Mouse (Mus musculus) midbrain, embryonic 15.5 days (tissue): ENCODE measurements at regions not wholly inside any gene's neighbourhood (a gene's known extent, or its start where the extent isn't known, plus 50 kb on each side); places are given as distances from the start of the nearest gene placed in this dataset.

Source experiments
- ATAC-seq: fragments of 200-750 bp; cut with Nextera tagmentation; replicated peaks from 2 replicates; pipeline ENCODE4 v1.8.0; 2017; ENCODE audit warnings: moderate TSS enrichment
- H3K27ac ChIP-seq: fragments of 300-500 bp; sonication (generic); 2 replicates; pipeline ENCODE4 v1.5.1; 2015; ENCODE audit warnings: mild to moderate bottlenecking, inconsistent platforms
- H3K27me3 ChIP-seq: fragments of 300-500 bp; sonication (generic); replicated peaks from 2 replicates; pipeline ENCODE4 v1.6.1; 2015; ENCODE audit warnings: inconsistent platforms
- H3K36me3 ChIP-seq: fragments of 300-500 bp; sonication (generic); replicated peaks from 2 replicates; pipeline ENCODE4 v1.6.1; 2015; ENCODE audit warnings: inconsistent platforms
- H3K4me1 ChIP-seq: fragments of 300-500 bp; sonication (generic); 2 replicates; pipeline ENCODE4 v1.6.1; 2015; ENCODE audit warnings: inconsistent platforms
- H3K4me2 ChIP-seq: fragments of 300-500 bp; sonication (generic); 2 replicates; pipeline ENCODE4 v1.6.1; 2015; ENCODE audit warnings: inconsistent platforms, mild to moderate bottlenecking, moderate library complexity
- H3K4me3 ChIP-seq: fragments of 300-500 bp; sonication (generic); 2 replicates; pipeline ENCODE4 v1.5.1; 2015; ENCODE audit warnings: mild to moderate bottlenecking, inconsistent platforms
- H3K9ac ChIP-seq: fragments of 300-500 bp; sonication (generic); 2 replicates; pipeline ENCODE4 v1.6.1; 2015; ENCODE audit warnings: mild to moderate bottlenecking, inconsistent platforms
- H3K9me3 ChIP-seq: fragments of 300-500 bp; sonication (generic); 2 replicates; pipeline ENCODE4 v1.6.1; 2016; ENCODE audit warnings: inconsistent platforms
- WGBS: fragments of 180-500 bp; shearing (Covaris S2); methylation state at CpG from one replicate; pipeline ENCODE4 v1.1.7; 2015; ENCODE audit warnings: mixed read lengths; 5-methylcytosine and 5-hydroxymethylcytosine counted together

GRCm38 (mm10) chr2:72813282-72813974 lies 166.8 kb downstream of the Sp3 start:
- H3K4me2 ChIP-seq, result no peak overlapping the region
- H3K9ac ChIP-seq, result no peak overlapping the region
- H3K9me3 ChIP-seq, result no peaks in the 10 kb centered on the region
- no peaks in the 10 kb centered on the region for H3K36me3 ChIP-seq
- H3K27ac ChIP-seq, result no peak overlapping the region
- WGBS, result 54% methylated on average over 14 of the region's 14 CpGs
- ATAC-seq, result no peak
- no peaks in the 10 kb centered on the region for H3K27me3 ChIP-seq
- H3K4me1 ChIP-seq, result peaks cover 12% of the 10 kb centered on the region
- no peak overlapping the region for H3K4me3 ChIP-seq

- Histone ChIP-seq H3K36me3 (no peaks in the 10 kb centered on the region), H3K4me2 (no peak overlapping the region), H3K27ac (no peak overlapping the region), H3K4me1 (no peaks in the 10 kb centered on the region), H3K9ac (no peak overlapping the region), H3K9me3 (no peaks in the 10 kb centered on the region), H3K27me3 (no peaks in the 10 kb centered on the region), H3K4me3 (no peak overlapping the region)
- 66% methylated on average over 4 of the region's 4 CpGs for WGBS
- ATAC-seq, result no peak
Measured at GRCm38 (mm10) chr2:72825251-72825650, 155.0 kb downstream of the Sp3 start.

DNA sequence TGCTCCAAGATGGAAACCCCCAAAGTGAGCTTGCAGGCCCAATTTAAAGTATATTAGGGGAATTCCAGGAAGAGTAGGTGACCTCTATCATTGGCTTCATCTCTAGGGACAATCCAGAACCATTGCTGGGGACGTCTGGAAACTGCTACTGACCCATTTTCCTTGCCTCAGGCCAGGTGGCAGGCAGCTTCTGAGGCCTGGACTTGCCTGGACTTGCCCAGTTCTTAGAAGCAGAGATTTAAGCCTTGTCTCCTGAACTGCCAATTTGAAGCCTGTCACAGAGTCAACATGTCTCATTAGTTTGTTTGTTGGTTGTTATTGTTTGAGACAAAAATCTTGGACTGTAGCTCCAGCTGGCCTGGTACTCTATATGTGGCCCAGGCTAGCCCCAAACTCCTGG lies 151.1 kb downstream of the Sp3 start:
- no peaks in the 10 kb centered on the region for H3K9me3 ChIP-seq
- H3K4me3 ChIP-seq, result no peak overlapping the region
- no peaks in the 10 kb centered on the region for H3K4me1 ChIP-seq
- 30% methylated on average over 1 of the region's 1 CpGs for WGBS
- ATAC-seq, result no peak
- H3K27ac ChIP-seq, result no peak overlapping the region
- no peak overlapping the region for H3K9ac ChIP-seq
- H3K36me3 ChIP-seq, result no peaks in the 10 kb centered on the region
- H3K27me3 ChIP-seq, result no peaks in the 10 kb centered on the region
- no peak overlapping the region for H3K4me2 ChIP-seq

- H3K4me2 ChIP-seq, result no peak overlapping the region
Measured at GRCm38 (mm10) chr2:72832770-72833169, 147.5 kb downstream of the Sp3 start.

DNA sequence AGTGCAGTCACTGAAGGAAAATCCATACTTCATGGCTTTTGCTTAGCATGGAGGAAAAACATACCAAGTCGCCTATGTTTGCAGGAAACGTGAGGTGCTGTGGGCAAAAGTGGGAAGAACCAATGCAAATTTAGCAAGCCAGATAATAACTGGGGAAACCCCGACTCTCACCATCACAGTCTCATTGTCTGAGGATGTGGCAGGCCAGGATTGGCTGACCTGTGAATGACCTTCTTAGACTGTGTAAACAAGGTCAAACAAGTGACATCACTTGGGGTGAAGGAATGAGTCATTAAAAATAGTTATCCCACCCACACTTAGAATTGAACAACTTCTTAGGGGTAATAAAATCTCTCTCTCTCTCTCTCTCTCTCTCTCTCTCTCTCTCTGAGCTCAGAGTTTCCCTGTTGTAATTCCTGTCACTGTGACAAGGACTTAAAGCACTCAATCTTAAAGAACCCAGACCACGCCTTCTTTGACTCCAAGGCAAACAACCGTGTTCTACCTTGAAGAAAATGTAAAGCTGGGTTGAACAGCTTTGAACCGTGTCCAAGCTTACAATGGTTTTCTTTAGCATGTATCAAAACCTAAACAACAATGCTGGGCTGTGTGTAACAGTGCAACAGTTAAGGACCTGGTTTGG lies 142.0 kb downstream of the Sp3 start:
- no peaks in the 10 kb centered on the region for H3K9me3 ChIP-seq
- no peaks in the 10 kb centered on the region for H3K36me3 ChIP-seq
- no peak overlapping the region for H3K9ac ChIP-seq
- ATAC-seq, result no peak
- H3K27me3 ChIP-seq, result no peaks in the 10 kb centered on the region
- WGBS, result 53% methylated on average over 6 of the region's 6 CpGs
- H3K4me2 ChIP-seq, result no peak overlapping the region
- H3K27ac ChIP-seq, result no peak overlapping the region
- no peaks in the 10 kb centered on the region for H3K4me1 ChIP-seq
- H3K4me3 ChIP-seq, result no peak overlapping the region

More at GRCm38 (mm10) chr2:72832770-72833169, 147.5 kb downstream of the Sp3 start:
- Histone ChIP-seq H3K36me3 (no peaks in the 10 kb centered on the region), H3K27me3 (no peaks in the 10 kb centered on the region), H3K4me1 (no peaks in the 10 kb centered on the region), H3K27ac (no peak overlapping the region), H3K9me3 (no peaks in the 10 kb centered on the region), H3K4me3 (no peak overlapping the region), H3K9ac (no peak overlapping the region)
- WGBS, result 78% methylated on average over 10 of the region's 10 CpGs
- no peak for ATAC-seq

GRCm38 (mm10) chr2:72839673-72840072 lies 140.6 kb downstream of the Sp3 start:
- Histone ChIP-seq H3K4me2 (no peak overlapping the region), H3K36me3 (no peaks in the 10 kb centered on the region), H3K9ac (no peak overlapping the region), H3K27ac (no peak overlapping the region), H3K27me3 (no peaks in the 10 kb centered on the region), H3K9me3 (no peaks in the 10 kb centered on the region), H3K4me3 (no peak overlapping the region), H3K4me1 (no peaks in the 10 kb centered on the region)
- no peak for ATAC-seq
- 82% methylated on average over 5 of the region's 5 CpGs for WGBS

GRCm38 (mm10) chr2:72841367-72841766 lies 138.9 kb downstream of the Sp3 start:
- WGBS, result 62% methylated on average over 5 of the region's 5 CpGs
- no peak overlapping the region for H3K4me2 ChIP-seq

GRCm38 (mm10) chr2:72843610-72844009 lies 136.6 kb downstream of the Sp3 start:
- 82% methylated on average over 2 of the region's 2 CpGs for WGBS
- no peak for ATAC-seq
- Histone ChIP-seq H3K27ac (no peak overlapping the region), H3K27me3 (no peaks in the 10 kb centered on the region), H3K4me1 (no peaks in the 10 kb centered on the region), H3K9ac (no peak overlapping the region), H3K4me3 (no peak overlapping the region), H3K9me3 (no peaks in the 10 kb centered on the region), H3K4me2 (no peak overlapping the region), H3K36me3 (no peaks in the 10 kb centered on the region)

More at GRCm38 (mm10) chr2:72841367-72841766, 138.9 kb downstream of the Sp3 start:
- no peak overlapping the region for H3K4me3 ChIP-seq
- H3K9ac ChIP-seq, result no peak overlapping the region
- no peaks in the 10 kb centered on the region for H3K27me3 ChIP-seq
- H3K27ac ChIP-seq, result no peak overlapping the region
- H3K36me3 ChIP-seq, result no peaks in the 10 kb centered on the region
- ATAC-seq, result no peak
- H3K4me1 ChIP-seq, result no peaks in the 10 kb centered on the region
- H3K9me3 ChIP-seq, result no peaks in the 10 kb centered on the region

GRCm38 (mm10) chr2:72849441-72850192 lies 130.6 kb downstream of the Sp3 start:
- 39% methylated on average over 12 of the region's 12 CpGs for WGBS
- Histone ChIP-seq H3K4me2 (no peak overlapping the region), H3K9ac (no peak overlapping the region), H3K27me3 (no peaks in the 10 kb centered on the region), H3K4me1 (no peaks in the 10 kb centered on the region), H3K9me3 (no peaks in the 10 kb centered on the region), H3K27ac (no peak overlapping the region), H3K4me3 (no peak overlapping the region), H3K36me3 (no peaks in the 10 kb centered on the region)
- ATAC-seq, result no peak

DNA sequence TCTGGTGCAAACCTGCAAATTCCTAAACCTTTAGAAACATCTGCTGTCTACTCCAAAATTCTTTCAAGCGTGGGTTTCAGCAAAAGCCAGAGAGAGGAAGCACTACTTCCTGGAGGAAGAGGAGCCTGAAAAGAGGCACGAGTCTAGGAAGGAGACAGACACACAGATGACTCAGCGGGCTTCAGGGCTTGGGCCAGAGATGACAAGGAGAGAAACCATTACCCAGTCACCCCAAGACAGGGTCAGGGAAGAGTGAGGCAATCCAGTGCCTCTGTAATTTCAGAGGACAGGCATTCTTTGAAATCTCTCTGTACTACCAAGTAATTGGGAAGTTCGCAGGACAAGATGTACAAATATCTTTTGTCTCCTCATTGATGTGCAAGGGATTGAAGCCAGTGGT lies 127.7 kb downstream of the Sp3 start:
- Histone ChIP-seq H3K27me3 (no peaks in the 10 kb centered on the region), H3K27ac (no peak overlapping the region), H3K9ac (no peak overlapping the region), H3K4me2 (no peak overlapping the region), H3K4me1 (no peaks in the 10 kb centered on the region), H3K36me3 (no peaks in the 10 kb centered on the region), H3K9me3 (no peaks in the 10 kb centered on the region), H3K4me3 (no peak overlapping the region)
- no peak for ATAC-seq
- WGBS, result 82% methylated on average over 4 of the region's 4 CpGs

- 83% methylated on average over 11 of the region's 11 CpGs for WGBS
- Histone ChIP-seq H3K27me3 (no peaks in the 10 kb centered on the region), H3K4me2 (no peak overlapping the region), H3K27ac (no peak overlapping the region), H3K4me1 (no peaks in the 10 kb centered on the region), H3K4me3 (no peak overlapping the region), H3K9ac (no peak overlapping the region), H3K9me3 (no peaks in the 10 kb centered on the region), H3K36me3 (no peaks in the 10 kb centered on the region)
- no peak for ATAC-seq
Measured at GRCm38 (mm10) chr2:72855276-72855970, 124.8 kb downstream of the Sp3 start.
